Mouse (Mus musculus): ENCODE measurements at regions not wholly inside any gene's neighbourhood (a gene's known extent, or its start where the extent isn't known, plus 50 kb on each side); places are given as distances from the start of the nearest gene placed in this dataset.

GRCm38 (mm10) chr1:186833441-186833895 lies 84.3 kb upstream of the Rrp15 start:
- no peak for TF ChIP-seq CTCF (IDR thresholded peaks at IDR 0.05)
- no peak for TF ChIP-seq EP300 (IDR thresholded peaks at IDR 0.05)

Data from lung, postnatal 0 days (tissue).